Mouse (Mus musculus) heart, embryonic 11.5 days (tissue): ENCODE measurements around the gene Slc44a2. TPM values are rescaled to one million over a fixed set of nuclear protein-coding genes. Genes with fewer than 3 reads are reported as not detected.
A peak's percentile ranks its signal among the peaks of the same experiment; 100 is the strongest.

ENCODE experiments used
- ATAC-seq: fragments of 200-750 bp; cut with Nextera tagmentation; replicated peaks from 2 replicates; pipeline ENCODE4 v1.8.0; 2017; ENCODE audit warnings: moderate library complexity; ENCODE audit not compliant: insufficient number of reproducible peaks, low FRiP score, low TSS enrichment
- H3K27ac ChIP-seq: fragments of 300-500 bp; sonication (generic); 2 replicates; pipeline ENCODE4 v1.5.1; 2014; ENCODE audit warnings: mild to moderate bottlenecking, low read depth, low read length
- H3K27me3 ChIP-seq: fragments of 300-500 bp; sonication (generic); 2 replicates; pipeline ENCODE4 v1.6.1; 2014; ENCODE audit warnings: mild to moderate bottlenecking, low read length, mixed read lengths; ENCODE audit not compliant: control insufficient read depth, insufficient read depth
- H3K36me3 ChIP-seq: fragments of 300-500 bp; sonication (generic); 2 replicates; pipeline ENCODE4 v1.6.1; 2014; ENCODE audit warnings: mild to moderate bottlenecking, low read length, moderate library complexity, mixed read lengths; ENCODE audit not compliant: control insufficient read depth, insufficient read depth
- H3K4me1 ChIP-seq: fragments of 300-500 bp; sonication (generic); 2 replicates; pipeline ENCODE4 v1.6.1; 2014; ENCODE audit warnings: low read length; ENCODE audit not compliant: control insufficient read depth, insufficient read depth
- H3K4me2 ChIP-seq: fragments of 300-500 bp; sonication (generic); 2 replicates; pipeline ENCODE4 v1.6.1; 2014; ENCODE audit warnings: mild to moderate bottlenecking, moderate library complexity
- H3K4me3 ChIP-seq: fragments of 300-500 bp; sonication (generic); 2 replicates; pipeline ENCODE4 v1.5.1; 2014; ENCODE audit warnings: low read depth, low read length
- H3K9ac ChIP-seq: fragments of 300-500 bp; sonication (generic); 2 replicates; pipeline ENCODE4 v1.6.1; 2014; ENCODE audit warnings: mild to moderate bottlenecking, low read depth, low read length, moderate library complexity
- H3K9me3 ChIP-seq: fragments of 300-500 bp; sonication (generic); replicated peaks from 2 replicates; pipeline ENCODE4 v1.6.1; 2016; ENCODE audit warnings: low read length; ENCODE audit not compliant: control insufficient read depth
- WGBS: fragments of 180-500 bp; shearing (Covaris S2); extraction: QIAGEN DNeasy Blood & Tissue Kit; methylation state at CpG from one replicate; pipeline ENCODE4 v1.1.7; 2014; ENCODE audit not compliant: insufficient replicate concordance; 5-methylcytosine and 5-hydroxymethylcytosine counted together
- polyA plus RNA-seq: library from polyadenylated mRNA; unstranded; fragments of >200 nt; fragmentation: Nextera tagmentation; extraction: Ambion mirVana; gene quantifications from 2 replicates; pipeline ENCODE4 v1.2.1, GENCODE M21; 2014

The Slc44a2 gene
- polyA plus RNA-seq, 1 experiment from 2014 or later = 62.3 TPM

DNA sequence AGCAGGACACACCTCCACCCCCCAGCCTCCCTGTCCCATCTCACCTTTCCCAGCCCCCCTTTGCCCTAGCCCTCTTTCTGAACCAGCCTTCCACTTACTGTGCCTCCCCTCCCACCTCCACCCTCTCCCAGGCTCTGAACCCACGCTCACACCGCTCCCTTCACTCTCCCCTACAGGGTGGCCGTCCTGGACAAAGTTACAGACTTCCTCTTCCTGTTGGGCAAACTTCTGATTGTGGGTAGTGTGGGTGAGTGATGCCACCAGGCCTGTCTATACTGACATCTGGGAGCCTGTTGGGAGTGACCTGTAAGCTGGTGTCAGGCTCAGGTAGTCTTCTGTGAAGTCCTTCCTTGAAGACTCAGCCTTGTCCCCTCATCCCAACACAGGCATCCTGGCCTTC is 27.7 kb downstream of the Slc44a2 start:
- Histone ChIP-seq H3K27ac (no peak overlapping the region), H3K36me3 (peaks cover 24% of the 10 kb centered on the region)

DNA sequence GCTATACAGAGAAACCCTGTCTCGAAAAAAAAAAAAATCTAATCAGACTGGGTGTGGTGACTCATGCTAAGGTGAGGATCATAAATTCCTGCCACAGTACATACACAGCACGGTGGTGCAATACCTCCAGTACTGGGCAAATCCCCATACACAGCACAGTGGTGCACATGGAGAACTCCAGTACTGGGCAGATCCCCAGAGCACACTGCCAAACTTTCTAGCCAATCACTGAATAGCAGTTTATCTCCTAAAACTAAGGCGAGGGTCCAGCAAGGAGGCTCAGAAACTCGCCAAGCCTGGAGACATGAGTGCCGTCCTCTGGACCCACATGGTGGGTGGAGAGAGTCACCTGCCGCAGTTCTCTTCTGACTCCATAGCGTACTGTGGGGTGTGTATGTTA is 30.7 kb downstream of the Slc44a2 start:
- peaks cover 8% of the 10 kb centered on the region for H3K4me1 ChIP-seq
- H3K36me3 ChIP-seq = peaks cover 20% of the 10 kb centered on the region
- no peak overlapping the region for H3K9ac ChIP-seq
- no peak overlapping the region for H3K4me2 ChIP-seq
- 89% methylated on average over 7 of the region's 7 CpGs for WGBS
- no peaks in the 10 kb centered on the region for H3K9me3 ChIP-seq
- no peak overlapping the region for H3K4me3 ChIP-seq
- no peak for ATAC-seq
- no peaks in the 10 kb centered on the region for H3K27me3 ChIP-seq
- H3K27ac ChIP-seq = no peak overlapping the region

More for the DNA sequence above, 27.7 kb downstream of the Slc44a2 start:
- no peak overlapping the region for H3K4me2 ChIP-seq
- no peak overlapping the region for H3K9ac ChIP-seq
- ATAC-seq = no peak
- no peaks in the 10 kb centered on the region for H3K9me3 ChIP-seq
- H3K27me3 ChIP-seq = no peaks in the 10 kb centered on the region
- H3K4me1 ChIP-seq = peaks cover 6% of the 10 kb centered on the region
- WGBS = 82% methylated on average over 3 of the region's 3 CpGs
- H3K4me3 ChIP-seq = no peak overlapping the region

GRCm38 (mm10) chr9:21351702-21352377 is 31.3 kb downstream of the Slc44a2 start:
- Histone ChIP-seq H3K27me3 (no peaks in the 10 kb centered on the region), H3K9ac (no peak overlapping the region), H3K9me3 (no peaks in the 10 kb centered on the region), H3K4me1 (peaks cover 8% of the 10 kb centered on the region), H3K27ac (no peak overlapping the region), H3K36me3 (peaks cover 20% of the 10 kb centered on the region), H3K4me2 (no peak overlapping the region), H3K4me3 (no peak overlapping the region)
- no peak for ATAC-seq
- 91% methylated on average over 4 of the region's 4 CpGs for WGBS

- Histone ChIP-seq H3K36me3 (peaks cover 20% of the 10 kb centered on the region), H3K4me3 (no peak overlapping the region), H3K9me3 (no peaks in the 10 kb centered on the region), H3K27ac (peak overlapping the region; percentile 59), H3K27me3 (no peaks in the 10 kb centered on the region), H3K9ac (peak overlapping the region; percentile 59; the same call in 1 of the 2 replicates), H3K4me2 (no peak overlapping the region), H3K4me1 (peaks cover 8% of the 10 kb centered on the region)
- ATAC-seq = no peak; the same call in 1 of the 2 replicates
- 29% methylated on average over 20 of the region's 20 CpGs for WGBS
These were observed 32.2 kb downstream of the Slc44a2 start for GRCm38 (mm10) chr9:21352463-21353372.

GRCm38 (mm10) chr9:21353373-21353686 is 32.8 kb downstream of the Slc44a2 start:
- Histone ChIP-seq H3K36me3 (peaks cover 17% of the 10 kb centered on the region), H3K9me3 (no peaks in the 10 kb centered on the region), H3K27ac (no peak overlapping the region), H3K27me3 (no peaks in the 10 kb centered on the region), H3K9ac (peak overlapping the region; percentile 59; the same call in 1 of the 2 replicates), H3K4me1 (peaks cover 8% of the 10 kb centered on the region), H3K4me2 (no peak overlapping the region), H3K4me3 (no peak overlapping the region)
- 69% methylated on average over 2 of the region's 2 CpGs for WGBS
- ATAC-seq = no peak

GRCm38 (mm10) chr9:21354796-21355195 is 34.3 kb downstream of the Slc44a2 start:
- H3K4me3 ChIP-seq = no peak overlapping the region
- peaks cover under 1% of the 10 kb centered on the region for H3K27me3 ChIP-seq
- 84% methylated on average over 6 of the region's 6 CpGs for WGBS
- H3K9me3 ChIP-seq = no peaks in the 10 kb centered on the region
- H3K27ac ChIP-seq = no peak overlapping the region
- peak overlapping the region; percentile 43; the same call in 1 of the 2 replicates for H3K9ac ChIP-seq
- no peak overlapping the region for H3K4me2 ChIP-seq
- peaks cover 8% of the 10 kb centered on the region for H3K4me1 ChIP-seq
- H3K36me3 ChIP-seq = peaks cover 15% of the 10 kb centered on the region
- no peak for ATAC-seq

DNA sequence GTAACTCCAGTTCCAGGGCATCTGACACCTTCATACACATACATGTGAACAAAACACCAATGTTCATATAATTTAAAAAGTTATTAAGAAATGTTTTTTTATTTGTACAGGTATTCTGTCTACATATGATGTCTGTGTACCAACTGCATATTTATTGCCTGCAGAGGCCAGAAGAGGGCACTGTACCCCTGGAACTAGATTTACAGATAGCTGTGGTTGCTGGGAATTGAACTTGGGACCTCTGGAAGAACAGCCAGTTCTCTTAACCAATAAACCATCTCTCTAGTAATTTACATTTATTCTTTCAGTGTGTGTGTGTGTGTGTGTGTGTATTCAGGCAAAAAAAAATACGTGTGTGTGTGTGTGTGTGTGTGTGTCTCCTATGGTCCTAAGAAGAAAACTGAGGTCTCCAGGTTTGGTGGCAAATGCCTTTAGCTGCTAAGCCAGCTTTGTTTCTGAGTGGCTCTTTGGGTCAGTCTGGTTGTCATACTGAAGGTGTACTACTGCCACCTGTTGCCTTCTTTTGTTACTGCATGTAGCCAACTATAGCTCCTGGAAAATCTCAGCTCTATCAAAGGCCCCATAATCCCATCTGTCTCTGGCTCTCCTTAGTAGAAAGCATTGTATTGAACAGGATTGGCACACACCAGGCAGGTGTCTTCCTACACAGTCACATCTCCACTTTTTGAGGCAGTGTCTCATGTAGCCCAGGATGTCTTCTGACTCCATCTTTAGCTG is 36.7 kb downstream of the Slc44a2 start:
- no peak overlapping the region for H3K27ac ChIP-seq
- H3K36me3 ChIP-seq = peaks cover 4% of the 10 kb centered on the region
- peaks cover 9% of the 10 kb centered on the region for H3K27me3 ChIP-seq
- no peaks in the 10 kb centered on the region for H3K9me3 ChIP-seq
- no peak overlapping the region for H3K9ac ChIP-seq
- peaks cover 8% of the 10 kb centered on the region for H3K4me1 ChIP-seq
- WGBS = 0% methylated on average over 1 of the region's 1 CpGs
- ATAC-seq = no peak
- no peak overlapping the region for H3K4me2 ChIP-seq
- H3K4me3 ChIP-seq = no peak overlapping the region

DNA sequence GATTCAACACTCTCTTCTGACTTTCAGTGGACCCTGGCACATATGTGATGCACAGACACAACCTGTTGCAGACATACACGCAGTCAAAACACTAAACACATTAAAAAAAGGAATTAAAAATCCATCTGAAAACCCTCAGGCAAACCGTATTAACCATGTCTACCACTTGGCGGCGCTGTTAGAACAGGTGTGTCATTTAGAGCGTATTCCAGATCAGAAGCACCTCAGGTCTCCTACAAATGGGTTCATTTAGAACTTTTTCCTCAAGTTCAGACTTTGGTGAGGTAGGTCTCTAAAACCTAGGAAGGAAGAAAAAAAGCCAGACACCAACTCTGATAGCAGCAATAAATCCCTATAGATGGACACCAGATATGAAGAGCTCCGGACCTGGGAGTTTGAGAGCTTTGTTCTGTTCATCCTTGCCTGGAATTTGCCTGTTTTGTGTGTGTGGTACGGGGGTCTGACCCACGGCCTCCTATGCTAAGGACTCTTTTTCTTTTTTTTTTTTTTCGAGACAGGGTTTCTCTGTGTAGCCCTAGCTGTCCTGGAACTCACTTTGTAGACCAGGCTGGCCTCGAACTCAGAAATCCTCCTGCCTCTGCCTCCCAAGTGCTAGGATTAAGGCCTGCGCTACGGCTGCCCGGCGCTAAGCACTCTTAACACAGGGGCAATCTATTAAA is 46.2 kb downstream of the Slc44a2 start:
- no peaks in the 10 kb centered on the region for H3K9me3 ChIP-seq
- ATAC-seq = no peak
- WGBS = 32% methylated on average over 14 of the region's 14 CpGs
- peak overlapping the region; percentile 65 for H3K4me2 ChIP-seq
- no peaks in the 10 kb centered on the region; the same call in 1 of the 2 replicates for H3K36me3 ChIP-seq
- H3K27me3 ChIP-seq = 0 out of 2 replicates have a peak, but pooled peaks cover 6% of the 10 kb centered on the region
- 0 out of 2 replicates have a peak, but pooled peaks cover 5% of the 10 kb centered on the region for H3K4me1 ChIP-seq
- peak overlapping the region; percentile 63 for H3K4me3 ChIP-seq
- H3K9ac ChIP-seq = peak overlapping the region; percentile 54; the same call in 1 of the 2 replicates
- H3K27ac ChIP-seq = peak overlapping the region; percentile 82
